Mouse (Mus musculus) lung, postnatal 0 days (tissue): ENCODE results near the gene Eif4g3. TPM values are rescaled to one million over a fixed set of nuclear protein-coding genes. Genes with fewer than 3 reads are reported as not detected.

Experiments used
- ATAC-seq: fragments of 200-750 bp; cut with Nextera tagmentation; 2 replicates; pipeline ENCODE4 v1.8.0; 2017; ENCODE audit warnings: moderate library complexity
- DNase-seq: peaks from one replicate; pipeline ENCODE4 v3.0.0-alpha.2; 2016; ENCODE audit warnings: low spot score
- H3K27ac ChIP-seq: fragments of 300-500 bp; sonication (generic); 2 replicates; pipeline ENCODE4 v1.5.1; 2014; ENCODE audit warnings: antibody characterized with exemption, mild to moderate bottlenecking, low read length, mixed read lengths
- H3K27me3 ChIP-seq: fragments of 300-500 bp; sonication (generic); replicated peaks from 2 replicates; pipeline ENCODE4 v1.6.1; 2014; ENCODE audit warnings: low read length, mixed read lengths; ENCODE audit not compliant: insufficient read depth
- H3K36me3 ChIP-seq: fragments of 300-500 bp; sonication (generic); 2 replicates; pipeline ENCODE4 v1.6.1; 2014; ENCODE audit warnings: low read length, mixed read lengths; ENCODE audit not compliant: insufficient read depth
- H3K4me1 ChIP-seq: fragments of 300-500 bp; sonication (generic); 2 replicates; pipeline ENCODE4 v1.6.1; 2014; ENCODE audit warnings: antibody characterized with exemption, low read depth, low read length, mixed read lengths; ENCODE audit not compliant: insufficient read depth
- H3K4me2 ChIP-seq: fragments of 300-500 bp; sonication (generic); replicated peaks from 2 replicates; pipeline ENCODE4 v1.6.1; 2014; ENCODE audit warnings: low read depth, mild to moderate bottlenecking, low read length, moderate library complexity, mixed read lengths
- H3K4me3 ChIP-seq: fragments of 300-500 bp; sonication (generic); 2 replicates; pipeline ENCODE4 v1.5.1; 2014; ENCODE audit warnings: low read depth, low read length
- H3K9ac ChIP-seq: fragments of 300-500 bp; sonication (generic); replicated peaks from 2 replicates; pipeline ENCODE4 v1.6.1; 2014; ENCODE audit warnings: low read depth, mild to moderate bottlenecking
- H3K9me3 ChIP-seq: fragments of 300-500 bp; sonication (generic); 2 replicates; pipeline ENCODE4 v1.6.1; 2016; ENCODE audit warnings: low read length, mixed read lengths
- CTCF ChIP-seq: IDR thresholded peaks from 2 replicates; pipeline ENCODE4 v1.5.1; 2016; ENCODE audit warnings: antibody characterized with exemption, mild to moderate bottlenecking
- EP300 ChIP-seq: IDR thresholded peaks from 2 replicates; pipeline ENCODE4 v1.6.1; 2016; ENCODE audit warnings: antibody characterized with exemption, mild to moderate bottlenecking, control low read depth
- WGBS: fragments of 180-500 bp; shearing (Covaris S2); extraction: QIAGEN DNeasy Blood & Tissue Kit; methylation state at CpG from one replicate; pipeline ENCODE4 v1.1.7; 2014; 5-methylcytosine and 5-hydroxymethylcytosine counted together
- polyA plus RNA-seq: library from polyadenylated mRNA; unstranded; fragments of >200 nt; fragmentation: Nextera tagmentation; extraction: Ambion mirVana; gene quantifications from 2 replicates; pipeline ENCODE4 v1.2.1, GENCODE M21; 2015

Gene Eif4g3
- polyA plus RNA-seq, 1 experiment from 2014 or later, result 17.2 TPM

- Histone ChIP-seq H3K36me3 (no peaks in the 10 kb centered on the region), H3K27me3 (no peaks in the 10 kb centered on the region), H3K4me1 (no peaks in the 10 kb centered on the region), H3K4me2 (no peak overlapping the region), H3K27ac (no peak overlapping the region), H3K9me3 (no peaks in the 10 kb centered on the region), H3K4me3 (no peak overlapping the region), H3K9ac (no peak overlapping the region)
- 76% methylated on average over 1 of the region's 1 CpGs for WGBS
- ATAC-seq (no peak), DNase-seq (no peak)
- TF ChIP-seq CTCF, result no peak
- no peak for TF ChIP-seq EP300
These were observed 10.0 kb upstream of the Eif4g3 start for GRCm38 (mm10) chr4:137982869-137983268.

GRCm38 (mm10) chr4:137984212-137984611 is 8.6 kb upstream of the Eif4g3 start:
- no peak overlapping the region for H3K9ac ChIP-seq
- WGBS, result 30% methylated on average over 10 of the region's 10 CpGs
- no peak overlapping the region for H3K4me2 ChIP-seq
- no peaks in the 10 kb centered on the region for H3K9me3 ChIP-seq
- H3K4me1 ChIP-seq, result no peaks in the 10 kb centered on the region
- H3K27me3 ChIP-seq, result no peaks in the 10 kb centered on the region
- DNase-seq (peak; percentile 74), ATAC-seq (peak; percentile 67)
- H3K4me3 ChIP-seq, result no peak overlapping the region
- TF ChIP-seq CTCF (no peak), EP300 (no peak)
- H3K27ac ChIP-seq, result no peak overlapping the region
- no peaks in the 10 kb centered on the region for H3K36me3 ChIP-seq

DNA sequence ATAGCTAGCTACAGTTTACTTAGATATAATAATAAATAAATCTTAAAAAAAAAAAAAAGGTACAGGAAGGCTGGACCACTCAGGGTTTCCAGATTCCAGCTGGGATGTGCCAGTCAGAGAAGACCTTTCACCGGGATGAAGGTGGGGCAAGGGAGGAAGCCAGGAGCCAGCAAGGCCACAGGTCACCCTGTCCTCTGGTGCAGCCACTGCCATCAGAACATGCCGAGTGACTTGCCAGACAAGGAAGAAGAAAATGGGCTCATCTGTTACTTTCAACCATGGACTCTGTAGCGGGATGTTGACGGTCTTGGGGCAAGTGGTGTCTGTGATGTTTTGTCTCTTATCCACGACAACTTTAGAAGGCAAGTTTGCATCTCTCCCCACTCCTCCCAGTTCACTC is 8.1 kb upstream of the Eif4g3 start:
- no peaks in the 10 kb centered on the region for H3K27me3 ChIP-seq
- WGBS, result 63% methylated on average over 5 of the region's 5 CpGs
- DNase-seq (no peak), ATAC-seq (no peak)
- no peaks in the 10 kb centered on the region for H3K4me1 ChIP-seq
- H3K4me3 ChIP-seq, result no peak overlapping the region
- H3K9ac ChIP-seq, result no peak overlapping the region
- H3K27ac ChIP-seq, result no peak overlapping the region
- TF ChIP-seq CTCF (no peak), EP300 (no peak)
- H3K9me3 ChIP-seq, result no peaks in the 10 kb centered on the region
- H3K36me3 ChIP-seq, result no peaks in the 10 kb centered on the region
- H3K4me2 ChIP-seq, result no peak overlapping the region

GRCm38 (mm10) chr4:137989426-137989825 is 3.4 kb upstream of the Eif4g3 start:
- Histone ChIP-seq H3K9me3 (no peaks in the 10 kb centered on the region), H3K4me3 (no peak overlapping the region), H3K27ac (no peak overlapping the region), H3K27me3 (no peaks in the 10 kb centered on the region), H3K9ac (no peak overlapping the region), H3K4me1 (0 out of 2 replicates have a peak, but pooled peaks cover 3% of the 10 kb centered on the region), H3K36me3 (no peaks in the 10 kb centered on the region), H3K4me2 (no peak overlapping the region)
- TF ChIP-seq EP300 (no peak), CTCF (no peak)
- 86% methylated on average over 5 of the region's 5 CpGs for WGBS
- DNase-seq (no peak), ATAC-seq (no peak)

GRCm38 (mm10) chr4:137990433-137990832 is 2.4 kb upstream of the Eif4g3 start:
- Histone ChIP-seq H3K4me3 (no peak overlapping the region), H3K27me3 (no peaks in the 10 kb centered on the region), H3K27ac (no peak overlapping the region), H3K36me3 (no peaks in the 10 kb centered on the region), H3K9me3 (no peaks in the 10 kb centered on the region), H3K4me2 (no peak overlapping the region), H3K4me1 (peaks cover 9% of the 10 kb centered on the region; the same call in 1 of the 2 replicates), H3K9ac (no peak overlapping the region)
- no peak for ATAC-seq
- TF ChIP-seq CTCF (0 out of 2 replicates have a peak, but pooled peaks have one; percentile 19), EP300 (no peak)
- WGBS, result 79% methylated on average over 4 of the region's 4 CpGs
- no peak for DNase-seq

GRCm38 (mm10) chr4:137991240-137991639 is 1.6 kb upstream of the Eif4g3 start:
- TF ChIP-seq CTCF (no peak), EP300 (no peak)
- H3K36me3 ChIP-seq, result no peaks in the 10 kb centered on the region
- DNase-seq, result no peak
- ATAC-seq, result no peak
- H3K27me3 ChIP-seq, result no peaks in the 10 kb centered on the region
- no peaks in the 10 kb centered on the region for H3K9me3 ChIP-seq
- no peak overlapping the region for H3K4me3 ChIP-seq
- no peak overlapping the region for H3K9ac ChIP-seq
- H3K4me2 ChIP-seq, result no peak overlapping the region
- peaks cover 13% of the 10 kb centered on the region; the same call in 1 of the 2 replicates for H3K4me1 ChIP-seq
- 59% methylated on average over 7 of the region's 7 CpGs for WGBS
- H3K27ac ChIP-seq, result no peak overlapping the region

DNA sequence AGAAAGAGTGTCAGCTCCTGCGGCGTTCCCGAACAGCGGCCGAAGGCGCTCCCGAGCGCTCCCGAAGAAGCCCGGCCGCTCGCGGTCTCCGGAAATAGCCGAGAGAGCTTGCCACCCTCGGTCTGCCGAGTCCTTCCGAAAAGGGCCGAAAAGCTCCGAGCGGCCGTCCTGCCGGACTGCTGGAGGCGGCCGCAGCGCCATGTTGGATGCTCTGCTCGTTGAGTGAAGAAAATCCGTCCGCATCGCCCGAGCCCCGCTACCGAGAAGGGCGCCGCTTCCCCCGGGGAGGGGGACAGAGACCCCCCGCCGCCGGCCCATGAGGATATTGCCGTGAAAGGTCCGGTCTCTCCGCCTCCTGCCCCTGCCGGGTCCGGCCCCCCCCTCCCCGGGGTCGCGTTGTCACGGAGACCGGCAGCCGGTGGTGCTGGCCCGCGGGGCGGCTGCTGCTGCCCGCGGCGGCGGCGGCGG is 503 bp downstream of the Eif4g3 start:
- peak; percentile 98 for DNase-seq
- peak; percentile 97 for ATAC-seq

More for the DNA sequence above, 503 bp downstream of the Eif4g3 start:
- H3K27ac ChIP-seq, result peak overlapping the region; percentile 91
- no peaks in the 10 kb centered on the region for H3K27me3 ChIP-seq
- peak overlapping the region; percentile 95 for H3K4me3 ChIP-seq
- WGBS, result under 1% methylated on average over 49 of the region's 59 CpGs
- peaks cover 13% of the 10 kb centered on the region; the same call in 1 of the 2 replicates for H3K4me1 ChIP-seq
- peak; percentile 2; the same call in 1 of the 2 replicates for TF ChIP-seq CTCF
- TF ChIP-seq EP300, result no peak
- H3K9me3 ChIP-seq, result no peaks in the 10 kb centered on the region
- H3K9ac ChIP-seq, result peak overlapping the region; percentile 90
- peak overlapping the region; percentile 87 for H3K4me2 ChIP-seq
- no peaks in the 10 kb centered on the region for H3K36me3 ChIP-seq
